9 mouse cellular contexts compared by ENCODE assay signal in the genomic region with DNA sequence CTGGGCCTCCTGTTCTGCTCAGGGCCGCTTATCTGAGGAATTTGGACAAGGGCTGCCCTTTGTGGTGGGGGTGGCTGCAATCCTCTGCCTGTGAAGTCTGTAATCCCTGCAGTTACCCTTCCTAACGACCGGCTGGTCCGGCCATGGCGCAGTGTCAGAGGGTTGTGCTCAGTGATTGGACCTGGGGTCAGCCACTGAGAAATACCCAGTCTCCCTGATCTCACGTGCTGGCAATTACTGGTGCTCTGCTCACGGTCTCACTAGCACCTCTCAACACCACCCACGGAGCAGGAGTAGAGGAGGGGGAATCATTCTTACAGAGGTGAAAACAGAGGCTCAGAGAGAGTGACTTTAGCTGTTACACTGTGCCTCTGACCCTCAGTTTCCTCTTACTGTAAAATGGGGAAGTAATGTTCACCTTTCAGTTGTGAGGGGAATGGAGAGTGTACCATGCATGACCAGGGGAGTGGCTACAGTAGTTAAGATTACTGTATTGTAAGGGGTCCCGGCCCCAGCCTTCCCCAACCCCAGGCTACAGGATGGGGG. TPM values are rescaled to one million over a fixed set of nuclear protein-coding genes. Genes with fewer than 3 reads are reported as not detected.
DNase-seq lines count a peak whose midpoint lies in the region; ATAC-seq and TF ChIP-seq lines count a peak whose summit lies in the region.
"Had no signal": no experiment of that assay in that cellular context is flagged by ENCODE, and none has a peak within 500 bp of the region (broad histone marks: within the 10 kb centered on the region; RNA-seq: fewer than 3 reads in every experiment).

No protein-coding gene starts in this region.

- TF ChIP-seq POLR2A in MEL (IDR thresholded peaks at IDR 0.05; ENCODE audit: control insufficient read depth in 1 of 2, insufficient read depth in 1 of 2, low read depth in 1 of 2, low read length in 2 of 2, poor library complexity in 1 of 2): no peak

- H3K9ac ChIP-seq in MEL (ENCODE audit: control insufficient read depth, low read depth, low read length, poor library complexity, severe bottlenecking): no peak overlapping the region
- peak overlapping the region; percentile 92 for H3K9ac ChIP-seq in forebrain, postnatal 0 days
- peak overlapping the region; percentile 89 for H3K9ac ChIP-seq in kidney, embryonic 16.5 days (replicated peaks; ENCODE audit: low read length)

- TF ChIP-seq CTCF in MEL (IDR thresholded peaks at IDR 0.05 in 2 of 3, conservative IDR thresholded peaks at IDR 0.05 in 1 of 3; ENCODE audit: control insufficient read depth in 1 of 3, insufficient read depth in 1 of 3, low read depth in 2 of 3, low read length in 3 of 3, poor library complexity in 1 of 3, severe bottlenecking in 1 of 3): no peak
- TF ChIP-seq CTCF in forebrain, postnatal 0 days (IDR thresholded peaks at IDR 0.05; ENCODE audit: low read depth): no peak

- TF ChIP-seq RAD21 in MEL (IDR thresholded peaks at IDR 0.05; ENCODE audit: low read depth, low read length): no peak

- DNase-seq in A20 (ENCODE audit: low read depth, low spot score): peak; percentile 85
- peak; percentile 57 for DNase-seq in MEL (ENCODE audit: low read depth, low spot score)
- no peak for DNase-seq in forebrain, postnatal 0 days
- peak; percentile 57 for DNase-seq in yolk sac, embryonic 10.5 days (ENCODE audit: low spot score)
- DNase-seq in gastrocnemius, postnatal 4 days (ENCODE audit: low spot score in 2 of 2): no peak
- DNase-seq in gastrocnemius, postnatal 36 days: no peak

- H3K9me3 ChIP-seq in MEL (replicated peaks; ENCODE audit: insufficient read depth, low read length): no peaks in the 10 kb centered on the region
- H3K9me3 ChIP-seq in forebrain, postnatal 0 days (ENCODE audit: low read length): no peaks in the 10 kb centered on the region
- no peaks in the 10 kb centered on the region for H3K9me3 ChIP-seq in kidney, embryonic 16.5 days (ENCODE audit: low read length)
- H3K9me3 ChIP-seq in megakaryocyte, embryonic 14.5 days: no peaks in the 10 kb centered on the region

- H3K79me2 ChIP-seq in MEL (ENCODE audit: control insufficient read depth, insufficient read depth, low read length, poor library complexity): no peaks in the 10 kb centered on the region; the same call in 1 of the 2 replicates

- H3K27me3 ChIP-seq in MEL (ENCODE audit: control insufficient read depth in 1 of 2, insufficient read depth in 2 of 2, low read length in 2 of 2): no peaks in the 10 kb centered on the region
- no peaks in the 10 kb centered on the region for H3K27me3 ChIP-seq in forebrain, postnatal 0 days (ENCODE audit: insufficient read depth, low read length)
- H3K27me3 ChIP-seq in kidney, embryonic 16.5 days (ENCODE audit: insufficient read depth, low read length): no peaks in the 10 kb centered on the region
- peaks cover 75% of the 10 kb centered on the region for H3K27me3 ChIP-seq in megakaryocyte, embryonic 14.5 days (replicated peaks)

- peaks cover 10 to 25% of the 10 kb centered on the region in 2 experiments for H3K4me1 ChIP-seq in MEL (ENCODE audit: control insufficient read depth in 1 of 2, insufficient read depth in 2 of 2, low read length in 2 of 2)
- peaks cover 25% of the 10 kb centered on the region for H3K4me1 ChIP-seq in forebrain, postnatal 0 days (ENCODE audit: insufficient read depth)
- peaks cover 66% of the 10 kb centered on the region for H3K4me1 ChIP-seq in kidney, embryonic 16.5 days (ENCODE audit: insufficient read depth, low read length)
- H3K4me1 ChIP-seq in megakaryocyte, embryonic 14.5 days: peaks cover 56% of the 10 kb centered on the region

- H3K4me2 ChIP-seq in forebrain, postnatal 0 days (ENCODE audit: low read depth): peak overlapping the region; percentile 76
- peak overlapping the region; percentile 78 for H3K4me2 ChIP-seq in kidney, embryonic 16.5 days (replicated peaks; ENCODE audit: low read depth, low read length)

- no peak for ATAC-seq in forebrain, postnatal 0 days
- ATAC-seq in kidney, embryonic 16.5 days (ENCODE audit: low FRiP score, low TSS enrichment): no peak

- no peak for TF ChIP-seq EP300 in MEL (IDR thresholded peaks at IDR 0.05; ENCODE audit: low read depth in 1 of 2, low read length in 2 of 2)

- intact Hi-C loops in gastrocnemius, postnatal 36 days (cut with DNase I): no loop called here

- H3K36me3 ChIP-seq in MEL (ENCODE audit: control insufficient read depth in 1 of 2, insufficient read depth in 2 of 2, low read length in 2 of 2): peaks cover 0 to 15% of the 10 kb centered on the region in 2 experiments; a peak in 2 of 4 replicates
- no peaks in the 10 kb centered on the region for H3K36me3 ChIP-seq in forebrain, postnatal 0 days (ENCODE audit: insufficient read depth)
- no peaks in the 10 kb centered on the region for H3K36me3 ChIP-seq in kidney, embryonic 16.5 days (ENCODE audit: insufficient read depth, low read length)
- no peaks in the 10 kb centered on the region for H3K36me3 ChIP-seq in megakaryocyte, embryonic 14.5 days (replicated peaks; ENCODE audit: low read length)

- H3K4me3 ChIP-seq in MEL (ENCODE audit: control insufficient read depth in 1 of 2, insufficient read depth in 1 of 2, low read depth in 2 of 2, low read length in 2 of 2): no peak overlapping the region; a peak in 1 of 4 replicates
- peak overlapping the region; percentile 92 for H3K4me3 ChIP-seq in forebrain, postnatal 0 days (ENCODE audit: low read depth, low read length)
- H3K4me3 ChIP-seq in kidney, embryonic 16.5 days (ENCODE audit: low read length): peak overlapping the region; percentile 84
- H3K4me3 ChIP-seq in megakaryocyte, embryonic 14.5 days (replicated peaks): peak overlapping the region; percentile 50

- 0 out of 2 replicates have a peak overlapping the region, but pooled peaks have one; percentile 15 for H3K27ac ChIP-seq in MEL (ENCODE audit: control insufficient read depth, low read depth, low read length)
- H3K27ac ChIP-seq in forebrain, postnatal 0 days (ENCODE audit: low read depth, low read length): 0 out of 2 replicates have a peak overlapping the region, but pooled peaks have one; percentile 46
- peak overlapping the region; percentile 98 for H3K27ac ChIP-seq in kidney, embryonic 16.5 days (ENCODE audit: low read length)

- WGBS in forebrain, postnatal 0 days: 14% methylated on average over 9 of the region's 9 CpGs
- 8% methylated on average over 9 of the region's 9 CpGs for WGBS in kidney, embryonic 16.5 days

RNA-seq across cellular contexts. Expression of gene Fam102a, which starts 2.3 kb away (rescaled TPM):
- 1.5 and 2.4 TPM in 2 replicates for total RNA-seq in MEL (2012; rRNA removed)
- polyA plus RNA-seq in MEL (2012; ENCODE audit: insufficient read depth in 1 of 2, insufficient read length in 2 of 2, low read depth in 1 of 2, low replicate concordance in 2 of 2, missing spikeins in 1 of 2): 1 to 10 TPM in 1 of 2 experiments, not detected in 1; 1.8 TPM
- total RNA-seq in forebrain, postnatal 0 days (2014; rRNA removed): 17.6 and 19.7 TPM in 2 replicates
- 7.2 and 7.5 TPM in 2 replicates for polyA plus RNA-seq in forebrain, postnatal 0 days (2015; fragmentation: Nextera tagmentation; extraction: Ambion mirVana)
- polyA plus RNA-seq in kidney, embryonic 16.5 days (2015; fragmentation: Nextera tagmentation; extraction: Ambion mirVana): 13.3 and 15.0 TPM in 2 replicates
- polyA plus RNA-seq in megakaryocyte, embryonic 14.5 days (2012; ENCODE audit: insufficient read depth, low replicate concordance): 0.64 and 1.8 TPM in 2 replicates
- total RNA-seq in gastrocnemius, postnatal 4 days (2021): 1 to 10 TPM; 7.5 to 8.2 TPM
- 1 to 10 TPM; 2.6 to 2.7 TPM for total RNA-seq in gastrocnemius, postnatal 36 days (2021)

RNA-seq across cellular contexts. Expression of gene Dpm2, which starts 33.2 kb away (rescaled TPM):
- total RNA-seq in MEL (2012; rRNA removed): 39.5 and 45.8 TPM in 2 replicates
- polyA plus RNA-seq in MEL (2012; ENCODE audit: insufficient read depth in 1 of 2, insufficient read length in 2 of 2, low read depth in 1 of 2, low replicate concordance in 2 of 2, missing spikeins in 1 of 2): 100 to 1,000 TPM in 1 of 2 experiments, not detected in 1; 109 TPM
- total RNA-seq in forebrain, postnatal 0 days (2014; rRNA removed): 59.2 and 60.5 TPM in 2 replicates
- polyA plus RNA-seq in forebrain, postnatal 0 days (2015; fragmentation: Nextera tagmentation; extraction: Ambion mirVana): 142 and 152 TPM in 2 replicates
- polyA plus RNA-seq in kidney, embryonic 16.5 days (2015; fragmentation: Nextera tagmentation; extraction: Ambion mirVana): 106 and 108 TPM in 2 replicates
- 2.8 and 10.0 TPM in 2 replicates for polyA plus RNA-seq in megakaryocyte, embryonic 14.5 days (2012; ENCODE audit: insufficient read depth, low replicate concordance)
- total RNA-seq in gastrocnemius, postnatal 4 days (2021): 10 to 100 TPM; 36.4 to 41.9 TPM
- 10 to 100 TPM; 10.3 to 11.0 TPM for total RNA-seq in gastrocnemius, postnatal 36 days (2021)

RNA-seq across cellular contexts. Expression of gene Pip5kl1, which starts 37.2 kb away (rescaled TPM):
- 0.56 and 0.58 TPM in 2 replicates for total RNA-seq in MEL (2012; rRNA removed)
- polyA plus RNA-seq in MEL (2012; ENCODE audit: insufficient read depth in 1 of 2, insufficient read length in 2 of 2, low read depth in 1 of 2, low replicate concordance in 2 of 2, missing spikeins in 1 of 2): under 1 TPM in 1 of 2 experiments, not detected in 1; 0.22 TPM
- 6.4 and 11.8 TPM in 2 replicates for total RNA-seq in forebrain, postnatal 0 days (2014; rRNA removed)
- polyA plus RNA-seq in forebrain, postnatal 0 days (2015; fragmentation: Nextera tagmentation; extraction: Ambion mirVana): 5.6 and 8.2 TPM in 2 replicates
- 2.5 and 2.6 TPM in 2 replicates for polyA plus RNA-seq in kidney, embryonic 16.5 days (2015; fragmentation: Nextera tagmentation; extraction: Ambion mirVana)
- polyA plus RNA-seq in megakaryocyte, embryonic 14.5 days (2012; ENCODE audit: insufficient read depth, low replicate concordance): not detected in 2 replicates
- not detected for total RNA-seq in gastrocnemius, postnatal 4 days (2021)
- total RNA-seq in gastrocnemius, postnatal 36 days (2021): not detected
- polyA plus RNA-seq: erythroblast, embryonic 14.5 days had no signal

RNA-seq across cellular contexts. Expression of gene 9430097D07Rik, which starts 38.1 kb away (rescaled TPM):
- total RNA-seq in MEL (2012; rRNA removed): 0.12 and 0.13 TPM in 2 replicates
- under 1 TPM in 1 of 2 experiments, not detected in 1; 0.11 TPM for polyA plus RNA-seq in MEL (2012; ENCODE audit: insufficient read depth in 1 of 2, insufficient read length in 2 of 2, low read depth in 1 of 2, low replicate concordance in 2 of 2, missing spikeins in 1 of 2)
- 0.38 and 1.0 TPM in 2 replicates for total RNA-seq in forebrain, postnatal 0 days (2014; rRNA removed)
- 0.26 and 0.45 TPM in 2 replicates for polyA plus RNA-seq in forebrain, postnatal 0 days (2015; fragmentation: Nextera tagmentation; extraction: Ambion mirVana)
- polyA plus RNA-seq in kidney, embryonic 16.5 days (2015; fragmentation: Nextera tagmentation; extraction: Ambion mirVana): 0.12 and 0.16 TPM in 2 replicates
- not detected in 2 replicates for polyA plus RNA-seq in megakaryocyte, embryonic 14.5 days (2012; ENCODE audit: insufficient read depth, low replicate concordance)
- not detected for total RNA-seq in gastrocnemius, postnatal 4 days (2021)
- total RNA-seq in gastrocnemius, postnatal 36 days (2021): not detected
- polyA plus RNA-seq: erythroblast, embryonic 14.5 days had no signal

RNA-seq across cellular contexts. Expression of gene St6galnac4, which starts 49.5 kb away (rescaled TPM):
- 44.3 and 58.3 TPM in 2 replicates for total RNA-seq in MEL (2012; rRNA removed)
- 100 to 1,000 TPM in 1 of 2 experiments, not detected in 1; 109 TPM for polyA plus RNA-seq in MEL (2012; ENCODE audit: insufficient read depth in 1 of 2, insufficient read length in 2 of 2, low read depth in 1 of 2, low replicate concordance in 2 of 2, missing spikeins in 1 of 2)
- total RNA-seq in forebrain, postnatal 0 days (2014; rRNA removed): 32.4 and 35.5 TPM in 2 replicates
- polyA plus RNA-seq in forebrain, postnatal 0 days (2015; fragmentation: Nextera tagmentation; extraction: Ambion mirVana): 31.3 and 33.2 TPM in 2 replicates
- 24.7 TPM in 2 replicates for polyA plus RNA-seq in kidney, embryonic 16.5 days (2015; fragmentation: Nextera tagmentation; extraction: Ambion mirVana)
- 16.3 and 18.9 TPM in 2 replicates for polyA plus RNA-seq in megakaryocyte, embryonic 14.5 days (2012; ENCODE audit: insufficient read depth, low replicate concordance)
- total RNA-seq in gastrocnemius, postnatal 4 days (2021): 10 to 100 TPM; 48.8 to 55.1 TPM
- total RNA-seq in gastrocnemius, postnatal 36 days (2021): 10 to 100 TPM; 14.1 to 21.7 TPM

Comparison
In these comparisons a context has a peak if more than half of its experiments do, and no peak if none do; other contexts are left out.
1. DNase-seq: peak in A20 (single experiment), MEL (single experiment) and yolk sac, embryonic 10.5 days (single experiment); none in forebrain, postnatal 0 days (single experiment), gastrocnemius, postnatal 4 days (0 of 2) and gastrocnemius, postnatal 36 days (0 of 2).
2. H3K27ac ChIP-seq: peak in every context shown above with its lines; median percentile 98 in kidney, embryonic 16.5 days; 46 in forebrain, postnatal 0 days; 15 in MEL.
3. H3K4me3 ChIP-seq: peak in forebrain, postnatal 0 days (single experiment), kidney, embryonic 16.5 days (single experiment) and megakaryocyte, embryonic 14.5 days (single experiment); none in MEL (0 of 2).